Mouse (Mus musculus) macrophage (primary cell): ENCODE data around the gene Mapk8ip2. TPM values are rescaled to one million over a fixed set of nuclear protein-coding genes. Genes with fewer than 3 reads are reported as not detected.

Experiments
- polyA plus RNA-seq: library from polyadenylated mRNA; stranded (reverse); fragments of 250-400 nt; gene quantifications from 3 replicates; pipeline ENCODE4 v1.2.4, GENCODE M21; 2018; ENCODE audit warnings: inconsistent platforms

The Mapk8ip2 gene
- polyA plus RNA-seq, 1 experiment from 2014 or later = not detected

Other genes with a start within 250 kb of the Mapk8ip2 start
- 15.7 to 23.8 TPM (median 17.1 TPM) in 3 replicates for gene Ppp6r2, start 242.4 kb upstream of the Mapk8ip2 start, polyA plus RNA-seq
- gene Sbf1, start 138.6 kb upstream of the Mapk8ip2 start, polyA plus RNA-seq = 25.5 to 41.4 TPM (median 33.6 TPM) in 3 replicates
- gene Adm2, start 131.2 kb upstream of the Mapk8ip2 start, polyA plus RNA-seq = not detected in 3 replicates
- gene Miox, start 119.5 kb upstream of the Mapk8ip2 start, polyA plus RNA-seq = not detected in 3 replicates
- 19.8 to 30.4 TPM (median 23.9 TPM) in 3 replicates for gene Lmf2, start 98.3 kb upstream of the Mapk8ip2 start, polyA plus RNA-seq
- 37.1 to 52.3 TPM (median 40.4 TPM) in 3 replicates for gene Ncaph2, start 98.2 kb upstream of the Mapk8ip2 start, polyA plus RNA-seq
- 8.7 to 28.2 TPM (median 22.9 TPM) in 3 replicates for gene Sco2, start 80.1 kb upstream of the Mapk8ip2 start, polyA plus RNA-seq
- gene Tymp, start 76.9 kb upstream of the Mapk8ip2 start, polyA plus RNA-seq = 0.43 to 1.6 TPM (median 0.93 TPM) in 3 replicates
- gene Odf3b, start 74.6 kb upstream of the Mapk8ip2 start, polyA plus RNA-seq = not detected in 3 replicates
- gene Klhdc7b, start 69.0 kb upstream of the Mapk8ip2 start, polyA plus RNA-seq = not detected in 3 replicates
- not detected in 3 replicates for gene Syce3, start 43.4 kb upstream of the Mapk8ip2 start, polyA plus RNA-seq
- gene Cpt1b, start 28.1 kb upstream of the Mapk8ip2 start, polyA plus RNA-seq = 0.24 to 0.79 TPM in 2 of 3 replicates, not detected in the other
- gene C730034F03Rik, start 24.3 kb upstream of the Mapk8ip2 start, polyA plus RNA-seq = 0.40 to 0.83 TPM (median 0.54 TPM) in 3 replicates
- 0.07 to 0.42 TPM in 2 of 3 replicates, not detected in the other for gene Gm44502, start 24.2 kb upstream of the Mapk8ip2 start, polyA plus RNA-seq
- gene Chkb, start 24.0 kb upstream of the Mapk8ip2 start, polyA plus RNA-seq = 26.6 to 54.6 TPM (median 36.7 TPM) in 3 replicates
- 18.4 to 33.2 TPM (median 20.7 TPM) in 3 replicates for gene Arsa, start 23.5 kb downstream of the Mapk8ip2 start, polyA plus RNA-seq
- gene Shank3, start 45.7 kb downstream of the Mapk8ip2 start, polyA plus RNA-seq = not detected in 3 replicates
- not detected in 3 replicates for gene Acr, start 114.4 kb downstream of the Mapk8ip2 start, polyA plus RNA-seq
- 4.3 to 7.5 TPM (median 6.2 TPM) in 3 replicates for gene Rabl2, start 138.0 kb downstream of the Mapk8ip2 start, polyA plus RNA-seq